Mouse (Mus musculus) left cerebral cortex, adult 8-10 months (tissue): ENCODE measurements around the gene E330017A01Rik. TPM values are rescaled to one million over a fixed set of nuclear protein-coding genes. Genes with fewer than 3 reads are reported as not detected.

Source experiments
- DNase-seq, 2 experiments: peaks; one replicate each; pipeline ENCODE4 v3.0.0; 2022; ENCODE audit warnings: low spot score in 2 of 2
- total RNA-seq, 4 experiments: library from RNA; stranded (reverse); gene quantifications; 2 replicates each; pipeline ENCODE4 v1.2.4; 2022

The E330017A01Rik gene
- total RNA-seq, 4 experiments from 2014 or later = not detected

DNA sequence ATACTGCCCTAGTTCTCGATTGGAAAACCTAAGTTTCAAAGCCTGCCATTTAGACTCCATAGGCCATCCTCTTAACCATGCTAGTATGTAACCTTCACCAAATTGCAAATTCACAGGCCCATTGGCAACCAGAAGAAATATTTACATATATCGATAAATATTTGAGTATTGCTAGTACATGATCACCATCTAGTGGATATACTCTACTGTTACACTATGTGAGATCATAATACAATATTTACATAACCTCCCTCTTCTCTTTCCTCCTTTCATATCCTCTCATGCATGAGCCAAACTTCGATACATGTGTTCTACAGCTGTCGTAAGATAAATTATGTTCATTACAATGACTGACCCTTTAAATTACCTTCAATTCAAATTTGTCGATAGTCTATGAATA is 24.5 kb upstream of the E330017A01Rik start:
- DNase-seq = no peak

DNA sequence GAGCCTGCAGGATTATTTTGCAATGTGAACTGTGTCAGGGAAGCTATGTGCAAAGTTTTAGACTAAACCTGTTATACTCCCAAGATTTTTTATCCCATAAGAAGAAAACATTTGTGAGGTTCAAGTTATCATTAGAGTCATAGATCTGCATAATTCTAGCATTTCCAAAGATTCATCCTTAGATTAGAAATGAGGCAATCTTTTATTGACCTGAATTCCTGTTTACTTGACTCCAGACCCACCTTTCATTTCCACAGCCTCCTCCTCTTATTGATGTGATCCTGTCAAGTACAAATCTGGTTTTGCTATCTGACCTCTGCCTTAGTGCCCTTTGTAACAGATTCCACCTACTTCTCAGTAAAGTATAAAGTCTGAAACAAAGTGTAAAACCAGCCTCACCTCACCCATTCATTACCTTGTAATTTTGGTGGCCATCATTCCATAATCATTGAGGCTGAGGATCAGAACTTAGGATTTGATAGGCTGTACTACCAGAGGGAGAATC is 23.8 kb upstream of the E330017A01Rik start:
- no peak for DNase-seq

DNA sequence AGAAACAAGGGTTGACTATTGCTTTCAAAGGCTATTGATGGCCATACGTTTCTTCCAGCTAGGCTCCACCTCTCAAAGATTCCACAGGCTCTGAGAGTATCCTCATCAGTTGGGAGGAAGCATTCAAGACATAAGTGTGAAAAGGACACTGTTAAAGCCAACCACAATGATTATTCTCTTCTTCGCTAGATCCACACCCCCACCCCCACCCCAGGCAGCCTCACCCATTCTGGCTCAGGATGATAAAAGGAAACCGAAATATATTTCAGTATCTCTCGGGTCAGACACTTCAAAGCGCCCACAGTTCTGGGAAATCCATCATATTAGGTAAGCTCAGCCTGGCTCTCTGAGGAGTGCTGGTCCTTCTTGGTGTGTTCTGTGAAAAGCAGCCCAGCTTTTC is 23.3 kb upstream of the E330017A01Rik start:
- DNase-seq = no peak

DNA sequence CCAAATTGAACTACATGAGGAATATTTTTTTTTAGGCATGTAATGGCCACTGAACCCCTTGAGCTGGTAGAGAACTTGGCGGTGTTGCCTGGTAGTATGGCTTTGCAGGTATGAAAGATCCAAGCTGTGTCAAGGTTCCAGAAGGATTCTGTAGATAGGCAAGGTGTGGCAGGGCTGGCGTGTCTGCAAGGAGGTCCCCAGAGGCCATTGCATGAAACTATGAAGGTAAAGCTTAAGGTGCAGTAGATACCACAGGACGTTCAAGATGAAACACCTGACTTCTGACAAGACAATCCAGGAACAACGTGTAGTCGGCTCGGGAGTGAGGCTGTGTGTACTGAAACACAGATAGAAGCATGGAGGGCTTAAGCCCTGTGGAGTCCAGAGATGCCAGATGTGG is 20.1 kb upstream of the E330017A01Rik start:
- DNase-seq = no peak

DNA sequence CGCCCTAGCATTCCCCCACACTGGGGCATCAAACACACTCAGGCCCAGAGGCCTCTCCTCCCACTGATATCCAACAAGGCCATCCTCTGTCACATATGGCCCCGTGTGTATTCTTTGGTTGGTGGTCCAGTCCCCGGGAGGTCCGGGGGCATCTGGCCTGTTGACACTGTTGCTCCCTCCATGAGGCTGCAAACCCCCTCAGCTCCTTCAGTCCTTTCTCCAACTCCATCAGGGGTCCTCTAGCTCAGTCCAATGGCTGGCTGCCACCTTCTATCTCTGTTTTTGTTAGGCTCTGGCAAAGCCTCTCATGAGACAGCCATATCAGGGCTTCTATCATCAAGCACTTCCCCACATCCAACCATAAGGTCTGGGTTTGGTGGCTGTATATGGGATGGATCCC is 18.0 kb upstream of the E330017A01Rik start:
- no peak for DNase-seq

DNA sequence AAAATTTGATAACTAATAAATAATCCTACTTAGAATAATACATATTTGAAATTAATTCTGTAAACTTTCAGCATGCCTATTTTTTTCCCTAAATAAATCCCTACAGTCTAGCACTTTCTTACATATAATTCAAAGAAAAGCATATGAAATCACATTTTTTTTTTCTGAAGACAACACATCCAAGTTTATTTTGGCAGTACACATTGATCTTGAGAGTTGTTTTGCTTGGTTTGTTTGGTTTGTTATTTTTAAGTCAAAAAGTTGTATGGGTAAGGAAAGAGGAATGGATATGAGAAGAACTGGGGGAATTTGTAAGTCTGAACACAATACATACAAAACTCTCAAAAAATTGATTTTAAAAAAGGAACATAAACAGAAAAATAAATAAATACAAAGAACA is 17.2 kb upstream of the E330017A01Rik start:
- DNase-seq = no peak

DNA sequence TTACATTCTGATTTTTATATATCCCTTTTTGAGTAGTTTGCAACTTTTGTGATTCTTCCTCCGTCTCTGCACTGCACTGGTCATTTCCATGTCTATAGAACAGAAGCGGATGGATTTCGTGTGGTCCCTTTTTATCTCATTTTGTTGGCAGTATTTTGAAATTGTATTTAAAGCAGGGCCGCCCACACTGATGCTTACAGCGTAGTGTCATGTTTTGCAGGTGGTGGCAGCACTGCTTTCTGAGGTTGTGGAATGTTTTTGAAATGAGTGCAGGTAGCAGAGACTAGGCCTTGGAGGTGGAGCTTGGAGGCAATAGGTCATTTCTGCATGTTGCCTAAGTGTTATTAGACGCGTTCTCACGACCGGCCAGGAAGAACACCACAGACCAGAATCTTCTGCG is 11.4 kb upstream of the E330017A01Rik start:
- DNase-seq = no peak

DNA sequence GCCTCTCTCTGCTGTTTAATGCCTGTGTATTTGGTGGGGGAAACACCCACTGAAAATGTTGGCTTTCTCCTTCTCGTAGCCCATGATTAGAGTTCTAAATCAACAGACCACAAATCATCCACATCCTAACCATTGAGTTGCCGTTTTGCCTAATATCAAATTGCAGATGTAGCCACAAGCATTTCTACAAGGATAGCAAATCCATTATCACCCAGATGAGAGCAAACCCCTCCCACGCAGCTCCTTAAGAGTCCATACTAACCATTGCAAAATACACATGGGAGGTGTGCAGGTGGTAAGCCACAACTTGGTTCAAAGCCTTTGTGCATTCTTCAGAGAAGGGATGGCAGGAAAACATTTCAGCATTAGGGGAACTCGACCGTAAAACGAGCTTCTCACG is 523 bp downstream of the E330017A01Rik start:
- DNase-seq = no peak

DNA sequence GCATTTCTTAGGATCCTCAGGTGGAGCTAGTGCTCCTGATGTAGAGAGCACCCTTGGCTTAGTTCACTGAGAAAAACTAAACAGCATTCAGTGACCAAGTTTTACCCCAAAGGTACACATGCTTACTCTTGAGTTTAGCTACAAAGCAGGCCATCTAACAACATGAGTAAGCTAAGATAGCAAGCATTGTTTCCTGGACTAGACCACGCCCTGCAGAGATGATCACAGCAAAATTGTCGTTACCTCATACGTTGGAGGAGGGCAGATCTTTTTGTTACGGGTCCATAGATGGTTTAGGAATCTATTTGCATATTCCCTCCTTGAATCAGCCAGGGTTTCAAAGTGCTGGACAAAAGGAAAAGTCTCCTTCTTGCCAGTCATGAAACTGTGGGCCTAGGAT is 1.1 kb downstream of the E330017A01Rik start:
- DNase-seq = no peak

DNA sequence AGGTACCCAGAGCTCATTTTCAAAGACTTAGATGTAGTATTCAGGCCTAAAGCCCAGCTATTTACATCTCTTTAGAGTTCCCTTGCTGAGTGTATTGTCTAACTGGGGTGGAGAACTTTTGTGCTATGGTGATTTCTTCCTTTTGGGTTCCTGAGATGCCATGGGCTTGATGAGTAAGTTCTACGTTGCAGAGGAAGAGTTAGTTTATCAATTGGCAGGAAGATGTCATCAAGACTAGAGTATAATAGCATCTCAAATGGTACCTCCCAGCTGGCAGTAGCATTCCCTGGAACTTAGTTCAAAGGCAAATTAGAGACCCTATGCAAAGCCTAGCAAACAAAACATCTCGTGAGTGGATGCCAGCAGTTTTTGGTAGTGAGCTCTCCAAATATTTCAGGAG is 2.7 kb downstream of the E330017A01Rik start:
- DNase-seq = no peak

DNA sequence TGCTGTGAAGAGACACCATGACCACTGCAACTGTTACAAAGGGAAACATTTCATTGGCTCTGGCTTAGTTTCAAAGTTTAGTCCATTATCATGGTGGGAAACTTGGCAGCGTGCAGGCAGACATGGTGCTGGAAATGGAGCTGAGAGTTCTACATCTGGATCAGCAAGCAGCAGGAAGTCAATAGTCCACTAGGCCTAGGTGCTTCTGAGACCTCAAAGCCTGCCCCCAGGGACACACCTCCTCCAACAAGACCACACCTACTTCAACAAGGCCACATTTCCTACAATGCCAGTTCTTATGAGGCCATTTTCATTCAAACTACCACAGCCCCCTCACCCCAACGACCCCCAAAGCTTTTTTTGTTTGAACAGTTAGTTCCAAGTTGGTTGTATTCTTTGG is 8.8 kb downstream of the E330017A01Rik start:
- DNase-seq = no peak

DNA sequence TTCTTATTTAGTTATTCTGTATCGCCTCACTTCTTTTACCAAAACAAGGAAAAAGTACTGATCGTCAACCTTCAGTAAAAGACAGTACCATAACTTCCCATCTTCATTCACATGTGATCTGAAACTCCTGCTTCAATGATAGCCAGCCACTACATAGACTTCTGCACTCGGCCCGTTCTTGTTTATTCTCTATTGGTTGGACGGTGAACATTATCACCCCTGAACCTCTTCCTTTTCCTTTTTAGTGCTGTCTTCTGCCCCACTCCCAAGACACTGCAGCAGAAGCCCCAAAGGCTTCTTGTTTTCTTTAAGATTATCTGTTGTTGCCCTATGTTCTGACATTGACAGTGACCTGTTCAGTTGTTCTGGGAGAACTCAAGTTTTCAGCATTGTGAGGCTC is 9.6 kb downstream of the E330017A01Rik start:
- no peak for DNase-seq

DNA sequence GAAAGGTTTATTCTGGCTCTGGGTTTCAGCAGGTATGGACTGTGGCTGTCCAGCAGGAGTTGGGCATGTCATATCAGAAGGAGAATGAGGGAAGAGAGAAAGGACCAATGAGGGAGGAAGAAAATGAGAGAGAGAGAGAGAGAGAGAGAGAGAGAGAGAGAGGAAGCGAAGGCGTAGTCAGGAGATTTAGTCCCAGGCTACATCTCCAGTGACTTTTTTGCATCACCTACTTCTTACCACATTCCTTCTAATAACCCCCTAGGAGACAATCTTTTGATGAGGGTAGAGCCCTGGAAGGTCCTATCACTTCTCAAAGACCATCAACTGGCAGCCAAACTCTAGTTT is 10.2 kb downstream of the E330017A01Rik start:
- no peak for DNase-seq

DNA sequence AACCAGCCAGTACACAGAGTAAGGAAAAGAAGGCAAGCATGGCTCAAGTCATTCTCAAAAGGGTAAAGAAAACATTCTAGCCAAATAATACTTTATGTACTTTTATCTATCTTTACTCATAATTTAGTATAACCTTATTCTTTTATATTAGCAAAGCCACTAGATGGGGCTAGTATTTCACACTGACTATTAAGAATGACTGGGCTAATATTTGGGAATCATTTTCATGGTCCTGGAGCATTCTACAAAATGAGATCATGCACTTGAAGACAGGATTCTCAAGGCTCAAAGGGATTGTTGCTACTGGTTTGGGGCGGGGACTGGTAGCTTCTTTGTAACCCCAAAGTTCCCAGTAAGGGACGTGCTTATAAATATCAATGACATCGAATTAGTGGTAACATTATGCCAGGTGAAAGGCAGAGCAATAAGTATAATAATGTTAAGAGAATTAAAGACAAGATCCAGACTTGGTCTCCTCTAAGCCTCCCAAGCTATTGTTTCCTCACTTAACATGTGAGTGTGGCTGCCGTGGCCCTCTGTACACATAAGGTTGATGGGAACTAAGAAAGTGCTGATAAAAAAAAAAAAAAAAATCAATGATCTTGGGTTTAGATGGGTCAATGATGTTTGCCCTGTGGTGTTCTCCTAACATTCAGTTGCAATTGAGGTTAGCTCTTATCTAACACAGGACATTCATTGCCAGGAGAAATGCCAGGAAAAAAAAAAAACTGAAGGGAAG is 10.8 kb downstream of the E330017A01Rik start:
- DNase-seq = no peak

DNA sequence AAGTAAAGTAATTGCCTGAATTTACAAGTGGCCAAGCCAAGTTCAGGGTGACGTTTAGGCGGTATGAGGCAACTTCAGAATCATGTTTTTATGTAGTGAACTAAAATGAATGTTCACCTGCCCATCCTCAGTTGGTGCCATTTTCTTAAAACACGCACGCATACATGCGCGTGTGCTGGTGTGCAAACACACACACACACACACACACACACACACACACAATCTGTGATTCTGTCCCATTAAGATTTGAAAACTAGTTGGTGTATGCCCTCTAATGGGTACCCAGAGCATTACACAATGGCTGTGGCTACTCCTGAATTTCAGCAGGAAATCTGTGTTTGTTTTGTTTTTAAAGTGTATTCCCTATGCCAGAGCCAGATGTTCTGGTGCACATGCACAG is 14.6 kb downstream of the E330017A01Rik start:
- peak; percentile 13 to 20 for DNase-seq

DNA sequence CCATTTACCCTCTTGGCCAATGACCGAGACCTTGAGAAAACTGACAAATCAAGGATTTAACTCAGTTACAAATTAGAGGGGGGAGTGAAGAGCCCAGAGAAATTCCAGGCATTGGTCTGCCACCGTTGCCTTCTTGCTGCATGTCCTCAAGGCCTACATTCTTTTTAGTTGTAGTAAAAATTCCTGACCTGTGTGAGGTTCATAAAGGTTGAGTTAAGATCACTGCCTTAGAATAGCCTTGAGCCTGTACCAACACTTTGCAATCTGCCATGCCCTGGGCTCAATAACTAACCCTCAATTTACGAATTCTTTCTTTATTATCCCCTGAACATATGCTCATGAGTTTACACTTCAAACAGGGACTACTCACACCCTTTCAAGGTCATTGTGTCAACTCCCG is 15.4 kb downstream of the E330017A01Rik start:
- no peak for DNase-seq

DNA sequence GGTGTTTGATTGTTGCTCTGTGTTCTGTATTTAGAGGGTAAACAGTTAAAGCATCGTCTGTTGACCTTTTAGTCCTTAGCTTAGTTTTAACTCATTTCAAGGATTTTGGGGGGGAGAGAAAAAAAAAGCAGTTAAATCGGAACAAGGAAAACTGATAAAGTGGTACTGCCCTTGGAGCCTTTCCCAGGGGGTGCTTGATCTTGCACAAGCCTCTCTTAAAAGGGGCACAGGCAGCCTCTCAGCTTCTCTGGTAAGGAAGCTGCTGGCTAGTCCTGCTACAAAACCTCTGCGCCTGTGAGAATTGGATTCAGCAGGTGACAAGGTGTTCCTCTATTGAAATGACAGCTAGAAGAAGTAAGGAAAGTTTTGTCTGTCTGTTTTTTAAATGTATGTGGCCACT is 16.2 kb downstream of the E330017A01Rik start:
- no peak for DNase-seq

DNA sequence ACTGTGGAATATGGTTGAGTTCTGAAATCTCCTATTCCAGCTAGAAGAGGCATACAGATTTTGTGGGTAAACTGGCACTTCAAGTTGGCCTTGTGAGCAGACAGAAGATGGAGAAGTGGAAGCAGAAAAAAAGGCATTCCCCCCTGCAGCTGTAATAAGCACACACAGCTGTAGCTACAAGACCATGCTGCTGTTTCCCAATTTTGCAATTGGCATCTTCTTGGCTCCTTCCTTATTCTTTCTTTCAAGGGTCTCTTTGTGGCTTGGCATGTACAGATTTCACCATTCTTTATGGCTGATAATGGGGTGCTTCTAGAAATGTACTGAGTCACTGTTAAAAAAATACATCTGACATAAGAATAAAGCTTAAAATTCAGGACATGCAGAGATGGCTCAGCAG is 21.2 kb downstream of the E330017A01Rik start:
- no peak for DNase-seq

DNA sequence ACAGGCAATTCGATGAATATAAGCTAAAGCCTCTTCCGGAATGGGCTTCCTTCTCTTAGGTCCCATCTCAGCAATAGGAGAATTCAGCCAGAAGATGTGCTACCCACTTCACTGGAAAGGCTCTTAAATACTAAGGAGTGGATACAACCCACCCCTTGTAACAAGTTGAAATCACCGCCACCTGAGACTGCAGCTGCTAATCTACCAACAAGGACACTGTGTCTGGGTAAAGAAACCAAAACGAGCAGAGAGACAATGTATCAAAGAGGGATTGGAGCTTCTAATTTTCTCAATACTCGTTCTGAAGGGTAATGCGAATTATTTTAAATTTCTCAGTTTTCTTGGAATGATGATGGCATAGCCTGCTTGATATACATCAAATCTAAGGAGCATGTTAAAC is 21.7 kb downstream of the E330017A01Rik start, which contains the start of gene Gm813:
Gene Gm813, minus strand, starts transcription at position 101 of the 400 bp plus-strand sequence.
- no peak for DNase-seq

DNA sequence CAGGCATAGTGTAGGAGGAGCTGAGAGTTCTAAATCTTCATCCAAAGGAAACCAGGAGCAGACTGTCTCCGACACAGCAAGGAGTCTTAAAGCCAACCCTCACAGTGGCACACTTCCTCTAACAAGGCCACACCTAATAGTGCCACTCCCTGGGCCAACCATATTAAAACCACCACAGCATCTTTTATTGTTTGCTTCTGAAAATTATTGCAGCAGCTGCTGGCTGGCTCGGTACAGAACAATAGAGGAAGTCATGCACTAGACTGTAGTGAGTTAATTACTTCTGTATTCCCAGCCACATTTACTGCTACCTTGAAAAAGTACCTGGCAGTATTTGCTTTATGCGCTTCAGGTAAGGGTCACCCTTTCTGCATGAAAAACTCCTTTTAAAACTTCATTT is 25.6 kb downstream of the E330017A01Rik start:
- DNase-seq = no peak

DNA sequence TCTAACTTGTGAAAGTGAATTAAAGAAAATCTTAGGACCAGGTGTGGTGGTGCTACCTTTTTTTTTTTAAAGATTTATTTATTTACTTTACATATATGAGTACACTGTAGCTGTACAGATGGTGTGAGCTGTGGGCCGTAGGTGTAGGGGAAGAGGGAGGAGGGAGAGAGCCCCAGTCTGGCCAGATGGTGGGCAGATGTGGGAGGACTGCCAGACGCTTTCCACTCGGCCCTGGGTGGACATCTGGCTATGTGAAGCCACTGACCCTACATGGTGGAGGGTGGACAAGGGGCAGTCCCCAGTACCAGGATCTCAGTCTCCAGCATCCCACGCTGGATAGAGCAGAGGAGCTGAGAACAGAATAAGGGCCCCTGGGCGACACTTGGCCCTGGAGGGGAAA is 31.4 kb downstream of the E330017A01Rik start:
- DNase-seq = no peak

DNA sequence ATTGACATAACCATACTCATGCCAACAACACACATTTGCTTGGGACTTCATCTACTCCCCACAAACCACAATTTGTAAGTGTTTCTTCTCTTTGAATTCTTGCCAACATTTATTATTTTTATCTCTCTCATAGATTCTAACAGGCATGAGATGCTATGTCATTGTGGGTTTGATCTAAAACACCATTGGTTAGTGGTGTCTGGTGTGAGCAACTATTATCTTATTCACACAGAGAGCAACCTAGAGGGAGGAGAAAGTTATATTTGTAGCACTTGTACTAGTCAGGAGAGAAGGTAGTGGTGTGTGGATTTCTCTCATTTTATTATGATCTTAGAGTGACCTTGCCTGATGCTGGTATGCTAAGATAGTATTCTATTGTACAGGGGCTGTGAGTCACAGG is 33.9 kb downstream of the E330017A01Rik start:
- DNase-seq = no peak

DNA sequence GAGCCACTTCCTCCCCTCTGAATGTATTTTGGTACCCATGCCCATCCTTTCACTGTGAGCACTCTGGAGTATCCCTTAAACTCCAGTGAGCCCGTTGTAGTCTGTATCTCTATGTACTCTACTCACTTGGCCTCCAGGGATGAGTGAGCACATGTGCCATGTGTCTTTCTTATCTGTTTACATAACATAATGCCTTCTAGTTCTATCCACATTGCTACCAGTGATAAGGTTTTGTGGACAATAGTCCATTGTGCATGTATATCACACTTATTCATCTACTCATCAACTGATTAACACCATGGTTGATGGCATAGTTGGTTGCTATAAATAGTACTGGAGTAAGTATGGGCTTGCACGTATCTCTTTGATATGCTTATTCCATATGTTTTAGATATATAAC is 34.7 kb downstream of the E330017A01Rik start:
- DNase-seq = no peak

DNA sequence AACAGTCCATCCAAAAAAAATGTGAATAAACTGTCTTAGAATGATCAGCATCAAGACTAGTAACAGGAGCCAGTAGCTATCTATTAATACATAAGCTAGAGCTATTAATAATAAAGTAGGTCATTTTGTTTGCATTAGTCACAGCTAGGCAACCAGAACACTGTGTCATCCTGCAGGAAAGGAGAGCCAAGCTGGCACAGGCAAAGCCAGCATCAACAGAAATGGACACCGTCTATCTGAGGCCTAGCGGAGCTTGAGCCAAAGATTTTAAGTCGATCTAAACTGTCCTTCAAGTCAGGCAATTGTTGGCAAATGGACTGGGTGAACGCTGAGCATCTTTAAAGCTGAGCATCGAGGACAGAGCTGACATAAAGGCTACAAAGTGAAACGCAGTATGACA is 37.7 kb downstream of the E330017A01Rik start:
- no peak for DNase-seq
